Mouse (Mus musculus): ENCODE data around the gene Slc35c1.
A peak's percentile ranks its signal among the peaks of the same experiment; 100 is the strongest.

DNA sequence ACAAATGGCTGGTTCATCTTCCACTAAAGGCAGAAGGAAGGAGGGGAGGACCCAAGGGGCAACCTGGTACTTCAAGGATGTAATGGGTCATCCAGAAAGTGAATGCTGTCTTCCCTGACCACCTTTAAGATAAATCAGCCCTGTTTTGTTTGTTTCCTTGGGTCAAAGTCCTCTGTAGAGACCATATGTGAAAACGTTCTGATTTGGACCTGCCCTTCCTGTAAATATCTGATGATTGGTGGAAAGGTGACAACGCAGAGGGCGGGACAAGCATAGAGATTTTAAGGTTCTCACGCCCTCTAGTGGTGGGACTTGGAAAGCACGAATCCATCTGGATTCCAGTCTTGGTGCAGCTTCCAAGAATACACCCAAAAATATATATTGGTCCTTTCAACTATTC lies 22.5 kb downstream of the Slc35c1 start:
- TF ChIP-seq CTCF (IDR thresholded peaks at IDR 0.05; ENCODE audit: insufficient read depth, low read length): peak; percentile 65
- no peak for TF ChIP-seq POLR2A (IDR thresholded peaks at IDR 0.05; ENCODE audit: borderline replicate concordance, extremely low read depth, low read depth, low read length)
